In the genomic region with DNA sequence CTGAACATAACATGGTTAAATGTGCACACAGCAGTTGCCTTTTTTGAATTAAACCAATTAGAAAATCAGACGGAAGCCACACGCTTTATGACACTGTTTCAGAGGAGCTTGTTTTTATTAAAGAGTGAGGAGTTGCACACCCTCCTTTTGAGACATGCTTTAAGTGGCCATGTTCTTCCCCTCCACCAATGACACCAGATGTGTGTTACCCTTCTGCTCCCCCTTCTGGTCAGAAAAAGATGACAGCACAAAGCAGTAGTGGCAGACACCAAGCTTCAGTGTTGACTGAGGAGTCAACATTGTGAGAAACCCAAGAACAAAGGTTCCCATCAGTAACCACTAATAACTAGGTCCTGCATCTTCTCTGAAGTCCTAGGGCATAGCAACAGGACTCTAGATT, we compare ENCODE assay signal across 9 mouse cellular contexts. TPM values are rescaled to one million over a fixed set of nuclear protein-coding genes. Genes with fewer than 3 reads are reported as not detected.
A peak's percentile ranks its signal among the peaks of the same experiment; 100 is the strongest.
DNase-seq lines count a peak whose midpoint lies in the region; ATAC-seq and TF ChIP-seq lines count a peak whose summit lies in the region.
"Had no signal": no experiment of that assay in that cellular context is flagged by ENCODE, and none has a peak within 500 bp of the region (broad histone marks: within the 10 kb centered on the region; RNA-seq: fewer than 3 reads in every experiment).

No protein-coding gene starts in this region.

- H3K27me3 ChIP-seq in liver, adult 2 months (ENCODE audit: control insufficient read depth, insufficient read depth, low read length), result no peaks in the 10 kb centered on the region
- H3K27me3 ChIP-seq in liver, embryonic 11.5 days (replicated peaks; ENCODE audit: control insufficient read depth, insufficient read depth, low read length), result no peaks in the 10 kb centered on the region
- H3K27me3 ChIP-seq: embryonic facial prominence, embryonic 13.5 days had no signal

- peaks cover 5% of the 10 kb centered on the region for H3K4me1 ChIP-seq in liver, adult 2 months (ENCODE audit: control insufficient read depth, insufficient read depth, low read length)
- H3K4me1 ChIP-seq in liver, embryonic 11.5 days (replicated peaks; ENCODE audit: control insufficient read depth, insufficient read depth, low read length), result peaks cover 2% of the 10 kb centered on the region; the same call in 1 of the 2 replicates
- H3K4me1 ChIP-seq: embryonic facial prominence, embryonic 13.5 days had no signal

- no peak overlapping the region for H3K9ac ChIP-seq in liver, adult 2 months (ENCODE audit: low read depth, low read length)
- H3K9ac ChIP-seq in liver, embryonic 11.5 days (ENCODE audit: low read depth, low read length), result no peak overlapping the region
- H3K9ac ChIP-seq: embryonic facial prominence, embryonic 13.5 days had no signal

- no peak overlapping the region for H3K4me3 ChIP-seq in liver, adult 2 months (ENCODE audit: insufficient read depth, low read depth, low read length)
- no peak overlapping the region for H3K4me3 ChIP-seq in liver, embryonic 11.5 days (ENCODE audit: low read depth, low read length)
- H3K4me3 ChIP-seq: embryonic facial prominence, embryonic 13.5 days had no signal

- no peak overlapping the region for H3K27ac ChIP-seq in liver, adult 2 months (replicated peaks; ENCODE audit: insufficient read depth, low read depth, low read length)
- no peak overlapping the region for H3K27ac ChIP-seq in liver, embryonic 11.5 days (ENCODE audit: low read depth, low read length)
- H3K27ac ChIP-seq: embryonic facial prominence, embryonic 13.5 days had no signal

- ATAC-seq in liver, embryonic 11.5 days (replicated peaks; ENCODE audit: low FRiP score), result no peak

- no peak for DNase-seq in liver, adult 2 months (ENCODE audit: extremely low read depth, low read depth, low spot score)
- DNase-seq in liver, embryonic 11.5 days (ENCODE audit: low spot score), result no peak
- DNase-seq in ES-CJ7 (ENCODE audit: low read depth, low spot score), result peak; percentile 62
- peak; percentile 78 for DNase-seq in adrenal gland, postnatal 14 days
- DNase-seq in gastrocnemius, postnatal 10 days, result peak; percentile 28
- peak; percentile 77 to 82 for DNase-seq in kidney, postnatal 36 days
- DNase-seq in retina, postnatal 1 day, result peak; percentile 60
- DNase-seq in cerebellum, adult 9-11 months, result no peak

- WGBS in liver, adult 2 months, result 95% methylated on average over 2 of the region's 2 CpGs
- 73% methylated on average over 2 of the region's 2 CpGs for WGBS in liver, embryonic 11.5 days

- no peaks in the 10 kb centered on the region for H3K36me3 ChIP-seq in liver, adult 2 months (ENCODE audit: control insufficient read depth, insufficient read depth, low read length)
- no peaks in the 10 kb centered on the region for H3K36me3 ChIP-seq in liver, embryonic 11.5 days (ENCODE audit: control insufficient read depth, insufficient read depth, low read length)
- H3K36me3 ChIP-seq: embryonic facial prominence, embryonic 13.5 days had no signal

- H3K79me2 ChIP-seq in liver, adult 2 months (ENCODE audit: control insufficient read depth, insufficient read depth, low read length), result no peaks in the 10 kb centered on the region

- no peak overlapping the region for H3K4me2 ChIP-seq in liver, embryonic 11.5 days
- H3K4me2 ChIP-seq: embryonic facial prominence, embryonic 13.5 days had no signal

- peak; percentile 19; the same call in 1 of the 2 replicates for TF ChIP-seq CTCF in liver, adult 2 months (IDR thresholded peaks at IDR 0.05; ENCODE audit: low read depth, low read length)

- TF ChIP-seq POLR2A in liver, adult 2 months (IDR thresholded peaks at IDR 0.05; ENCODE audit: extremely low read depth, insufficient read depth, low read length), result no peak

- H3K9me3 ChIP-seq in liver, embryonic 11.5 days (ENCODE audit: control insufficient read depth, low read length), result no peaks in the 10 kb centered on the region
- H3K9me3 ChIP-seq: embryonic facial prominence, embryonic 13.5 days had no signal

RNA-seq across cellular contexts. Expression of a gene that starts 32.5 kb away (rescaled TPM):
- total RNA-seq in liver, adult 2 months (2014; rRNA removed), result 0.27 and 0.37 TPM in 2 replicates
- not detected in 2 replicates for polyA plus RNA-seq in liver, adult 2 months (2012; rRNA removed)
- 0.23 TPM in 1 of 2 replicates, not detected in the other for polyA plus RNA-seq in liver, embryonic 11.5 days (2014; fragmentation: Nextera tagmentation; extraction: Ambion mirVana)
- total RNA-seq in adrenal gland, postnatal 14 days (2021), result 19.6 and 27.8 TPM in 2 replicates
- total RNA-seq in gastrocnemius, postnatal 10 days (2021), result 1 to 10 TPM; 1.4 to 1.5 TPM

Comparison
In these comparisons a context has a peak if more than half of its experiments do, and no peak if none do; other contexts are left out.
1. DNase-seq: peak in ES-CJ7 (single experiment), adrenal gland, postnatal 14 days (single experiment), gastrocnemius, postnatal 10 days (single experiment), kidney, postnatal 36 days (2 of 2) and retina, postnatal 1 day (single experiment); none in liver, adult 2 months (single experiment), liver, embryonic 11.5 days (single experiment) and cerebellum, adult 9-11 months (single experiment).